Mouse (Mus musculus): Measurements from ENCODE around the gene Pkd2. TPM values are rescaled to one million over a fixed set of nuclear protein-coding genes. Genes with fewer than 3 reads are reported as not detected.

The Pkd2 gene
- 16.4 and 22.3 TPM in 2 replicates for polyA plus RNA-seq (2012; rRNA removed; ENCODE audit: low replicate concordance)

GRCm38 (mm10) chr5:104458832-104459705, at the start of gene Pkd2:
Gene Pkd2, plus strand, starts transcription at chr5:104459450.

GRCm38 (mm10) chr5:104434835-104435301, 24.4 kb upstream of the Pkd2 start, which contains the start of gene Spp1:
Gene Spp1, plus strand, starts transcription at chr5:104435118.

GRCm38 (mm10) chr5:104508195-104508891, 49.1 kb downstream of the Pkd2 start, which contains the start of gene BC005561:
Gene BC005561, plus strand, starts transcription at chr5:104508352.

Other genes starting within 250 kb of the Pkd2 start
- not detected in 2 replicates for gene Ibsp, start 160.3 kb upstream of the Pkd2 start, polyA plus RNA-seq (2012; rRNA removed; ENCODE audit: low replicate concordance)
- not detected in 2 replicates for gene Mepe, start 134.1 kb upstream of the Pkd2 start, polyA plus RNA-seq (2012; rRNA removed; ENCODE audit: low replicate concordance)
- 4.0 and 10.7 TPM in 2 replicates for gene Spp1, start 24.3 kb upstream of the Pkd2 start, polyA plus RNA-seq (2012; rRNA removed; ENCODE audit: low replicate concordance)
- gene BC005561, start 48.9 kb downstream of the Pkd2 start, polyA plus RNA-seq (2012; rRNA removed; ENCODE audit: low replicate concordance) = 1.0 and 1.2 TPM in 2 replicates